Mouse (Mus musculus): ENCODE results near the gene Olfr126. TPM values are rescaled to one million over a fixed set of nuclear protein-coding genes. Genes with fewer than 3 reads are reported as not detected.

Olfr126 gene
- not detected for total RNA-seq (2021)

GRCm38 (mm10) chr17:37847183-37847582 lies at the start of gene Olfr126:
Olfr126 (plus strand) TSS chr17:37847483.
- intact Hi-C loops (cut with DNase I), result no loop called here
- no peak for DNase-seq

- no peak for DNase-seq
- intact Hi-C loops (cut with DNase I), result no loop called here
Observed at GRCm38 (mm10) chr17:37799588-37799987, 47.7 kb upstream of the Olfr126 start, which contains the start of gene Olfr124. Olfr124 (plus strand) TSS chr17:37799888.

- no peak for DNase-seq
- intact Hi-C loops (cut with DNase I), result no loop called here
Observed at GRCm38 (mm10) chr17:37832649-37833048, 14.6 kb upstream of the Olfr126 start, which contains the start of gene Olfr125. Olfr125 (plus strand) TSS chr17:37832949.

- intact Hi-C loops (cut with DNase I), result no loop called here
- DNase-seq, result no peak
Observed at GRCm38 (mm10) chr17:37863901-37864300, 16.6 kb downstream of the Olfr126 start.

GRCm38 (mm10) chr17:37869676-37870205 lies 22.5 kb downstream of the Olfr126 start:
- intact Hi-C loops (cut with DNase I), result no loop called here
- DNase-seq, result no peak

- intact Hi-C loops (cut with DNase I), result no loop called here
- no peak for DNase-seq
Observed at GRCm38 (mm10) chr17:37873830-37874229, 26.5 kb downstream of the Olfr126 start.

GRCm38 (mm10) chr17:37900137-37900536 lies 52.9 kb downstream of the Olfr126 start, which contains the start of gene Olfr127:
Olfr127 (plus strand) TSS chr17:37900437.
- no peak for DNase-seq
- intact Hi-C loops (cut with DNase I), result no loop called here

Other genes starting within 250 kb of the Olfr126 start
- not detected for gene Olfr115, start 220.4 kb upstream of the Olfr126 start, total RNA-seq (2021)
- not detected for gene Olfr116, start 220.3 kb upstream of the Olfr126 start, total RNA-seq (2021)
- gene Olfr117, start 183.7 kb upstream of the Olfr126 start, total RNA-seq (2021), result not detected
- not detected for gene Olfr118, start 180.5 kb upstream of the Olfr126 start, total RNA-seq (2021)
- gene Olfr119, start 150.9 kb upstream of the Olfr126 start, total RNA-seq (2021), result not detected
- not detected for gene Olfr120, start 125.7 kb upstream of the Olfr126 start, total RNA-seq (2021)
- gene Olfr121, start 98.6 kb upstream of the Olfr126 start, total RNA-seq (2021), result not detected
- gene Olfr122, start 78.9 kb upstream of the Olfr126 start, total RNA-seq (2021), result not detected
- not detected for gene Olfr123, start 54.0 kb upstream of the Olfr126 start, total RNA-seq (2021)
- gene Olfr124, start 47.6 kb upstream of the Olfr126 start, total RNA-seq (2021), result not detected
- not detected for gene Olfr125, start 14.5 kb upstream of the Olfr126 start, total RNA-seq (2021)
- not detected for gene Olfr127, start 53.0 kb downstream of the Olfr126 start, total RNA-seq (2021)
- gene Olfr128, start 73.1 kb downstream of the Olfr126 start, total RNA-seq (2021), result not detected
- gene Olfr761, start 105.6 kb downstream of the Olfr126 start, total RNA-seq (2021), result not detected
- gene Olfr129, start 212.6 kb downstream of the Olfr126 start, total RNA-seq (2021), result not detected
- gene Olfr130, start 216.4 kb downstream of the Olfr126 start, total RNA-seq (2021), result not detected
- not detected for gene Olfr131, start 241.2 kb downstream of the Olfr126 start, total RNA-seq (2021)

All from left cerebral cortex, postnatal 4 days (tissue).